Mouse (Mus musculus) MEL (cell line): ENCODE measurements at regions not wholly inside any gene's neighbourhood (a gene's known extent, or its start where the extent isn't known, plus 50 kb on each side); places are given as distances from the start of the nearest gene placed in this dataset.

Experiments
- DNase-seq: peaks from one replicate; pipeline ENCODE4 v3.0.0; 2011; ENCODE audit warnings: low read depth, low spot score
- H3K27ac ChIP-seq: 2 replicates; pipeline ENCODE4 v1.5.1; 2012; ENCODE audit warnings: low read depth, mild to moderate bottlenecking, control low read depth, low read length, moderate library complexity; ENCODE audit not compliant: control insufficient read depth
- H3K27me3 ChIP-seq, 2 experiments: fragments of 150-350 bp in 1 of 2; sonication (generic) in 1 of 2; 2 replicates each; pipeline ENCODE4 v1.6.1; 2012; ENCODE audit warnings: low read length in 2 of 2, mild to moderate bottlenecking in 2 of 2, improper control_type of control experiment in 1 of 2, moderate library complexity in 1 of 2; ENCODE audit not compliant: insufficient read depth in 2 of 2, control insufficient read depth in 1 of 2
- H3K36me3 ChIP-seq, 2 experiments: 2 replicates each; pipeline ENCODE4 v1.6.1; 2012 to 2014; ENCODE audit warnings: low read length in 2 of 2, improper control_type of control experiment in 1 of 2, inconsistent platforms in 1 of 2, mild to moderate bottlenecking in 1 of 2; ENCODE audit not compliant: insufficient read depth in 2 of 2, control insufficient read depth in 1 of 2
- H3K4me1 ChIP-seq, 2 experiments: fragments of 150-350 bp in 1 of 2; sonication (generic) in 1 of 2; 2 replicates each; pipeline ENCODE4 v1.6.1; 2012; ENCODE audit warnings: low read length in 2 of 2, improper control_type of control experiment in 1 of 2, mild to moderate bottlenecking in 1 of 2; ENCODE audit not compliant: insufficient read depth in 2 of 2, control insufficient read depth in 1 of 2
- H3K4me3 ChIP-seq, 2 experiments: fragments of 150-350 bp in 1 of 2; sonication (generic) in 1 of 2; 2 replicates each; pipeline ENCODE4 v1.5.1; 2012; ENCODE audit warnings: low read depth in 2 of 2, low read length in 2 of 2, mild to moderate bottlenecking in 2 of 2, moderate library complexity in 2 of 2, control low read depth in 1 of 2, improper control_type of control experiment in 1 of 2; ENCODE audit not compliant: control insufficient read depth in 1 of 2, insufficient read depth in 1 of 2
- H3K79me2 ChIP-seq: 2 replicates; pipeline ENCODE4 v1.6.1; 2012; ENCODE audit warnings: mild to moderate bottlenecking, low read length, moderate library complexity; ENCODE audit not compliant: control insufficient read depth, poor library complexity, insufficient read depth
- H3K9ac ChIP-seq: 2 replicates; pipeline ENCODE4 v1.6.1; 2012; ENCODE audit warnings: low read depth, mild to moderate bottlenecking, control low read depth, low read length, moderate library complexity; ENCODE audit not compliant: control insufficient read depth, poor library complexity, severe bottlenecking
- H3K9me3 ChIP-seq: fragments of 150-350 bp; sonication (generic); replicated peaks from 2 replicates; pipeline ENCODE4 v1.6.1; 2012; ENCODE audit warnings: mild to moderate bottlenecking, low read length, improper control_type of control experiment, moderate library complexity; ENCODE audit not compliant: insufficient read depth
- CHD2 ChIP-seq: IDR thresholded peaks from 2 replicates; pipeline ENCODE4 v1.6.1; 2011; ENCODE audit warnings: low read length, improper control_type of control experiment
- CTCF ChIP-seq, 3 experiments: IDR thresholded peaks in 2 of 3; conservative IDR thresholded peaks in 1 of 3; 2 replicates each; pipeline ENCODE4 v1.5.1; 2011 to 2012; ENCODE audit warnings: low read length in 3 of 3, low read depth in 2 of 3, mild to moderate bottlenecking in 2 of 3, improper control_type of control experiment in 1 of 3, inconsistent platforms in 1 of 3, mixed read lengths in 1 of 3, moderate library complexity in 1 of 3; ENCODE audit not compliant: control insufficient read depth in 1 of 3, insufficient read depth in 1 of 3, poor library complexity in 1 of 3, severe bottlenecking in 1 of 3
- EP300 ChIP-seq, 2 experiments: IDR thresholded peaks; 2 replicates each; pipeline ENCODE4 v1.6.1; 2011; ENCODE audit warnings: improper control_type of control experiment in 2 of 2, low read length in 2 of 2, low read depth in 1 of 2, mild to moderate bottlenecking in 1 of 2
- GABPA ChIP-seq: IDR thresholded peaks from 2 replicates; pipeline ENCODE4 v1.6.1; 2012; ENCODE audit warnings: low read depth, mild to moderate bottlenecking, inconsistent platforms, low read length, improper control_type of control experiment, moderate library complexity
- GATA1 ChIP-seq: IDR thresholded peaks from 2 replicates; pipeline ENCODE4 v1.6.1; 2011; ENCODE audit warnings: low read depth, low read length, improper control_type of control experiment
- JUND ChIP-seq: IDR thresholded peaks from 2 replicates; pipeline ENCODE4 v1.6.1; 2011; ENCODE audit warnings: low read depth, mild to moderate bottlenecking, improper control_type of control experiment, low read length
- KAT2A ChIP-seq: conservative IDR thresholded peaks from 2 replicates; pipeline ENCODE4 v1.6.1; 2012; ENCODE audit warnings: low read depth, low read length, improper control_type of control experiment, inconsistent platforms
- MAFK ChIP-seq: IDR thresholded peaks from 2 replicates; pipeline ENCODE4 v1.6.1; 2011; ENCODE audit warnings: low read depth, mild to moderate bottlenecking, low read length, improper control_type of control experiment, borderline replicate concordance
- MAX ChIP-seq: IDR thresholded peaks from 2 replicates; pipeline ENCODE4 v1.6.1; 2011; ENCODE audit warnings: low read length, improper control_type of control experiment
- MEF2A ChIP-seq: IDR thresholded peaks from 2 replicates; pipeline ENCODE4 v1.6.1; 2014; ENCODE audit warnings: low read depth, mild to moderate bottlenecking, inconsistent platforms, low read length, improper control_type of control experiment; ENCODE audit not compliant: poor library complexity, insufficient replicate concordance, severe bottlenecking; ENCODE audit errors: extremely low read depth
- MYB ChIP-seq: IDR thresholded peaks from 2 replicates; pipeline ENCODE4 v1.6.1; 2011; ENCODE audit warnings: mild to moderate bottlenecking, low read depth, low read length, improper control_type of control experiment
- MYC ChIP-seq: IDR thresholded peaks from 2 replicates; pipeline ENCODE4 v1.6.1; 2011; ENCODE audit warnings: low read depth, mild to moderate bottlenecking, low read length, improper control_type of control experiment, moderate library complexity
- NRF1 ChIP-seq: IDR thresholded peaks from 2 replicates; pipeline ENCODE4 v1.6.1; 2014; ENCODE audit warnings: low read depth, mild to moderate bottlenecking, inconsistent platforms, low read length, improper control_type of control experiment, moderate library complexity; ENCODE audit not compliant: poor library complexity, insufficient read depth, severe bottlenecking
- POLR2AphosphoS2 ChIP-seq: IDR thresholded peaks from 2 replicates; pipeline ENCODE4 v1.6.1; 2011; ENCODE audit warnings: low read length, improper control_type of control experiment
- RAD21 ChIP-seq: IDR thresholded peaks from 2 replicates; pipeline ENCODE4 v1.6.1; 2011; ENCODE audit warnings: mild to moderate bottlenecking, low read depth, low read length, improper control_type of control experiment
- RCOR1 ChIP-seq: IDR thresholded peaks from 2 replicates; pipeline ENCODE4 v1.6.1; 2012; ENCODE audit warnings: low read depth, mild to moderate bottlenecking, inconsistent platforms, low read length, improper control_type of control experiment
- SIN3A ChIP-seq: IDR thresholded peaks from 2 replicates; pipeline ENCODE4 v1.6.1; 2012; ENCODE audit warnings: low read length, improper control_type of control experiment, inconsistent platforms
- SMC3 ChIP-seq: IDR thresholded peaks from 2 replicates; pipeline ENCODE4 v1.6.1; 2011; ENCODE audit warnings: low read depth, low read length, improper control_type of control experiment
- TBP ChIP-seq: IDR thresholded peaks from 2 replicates; pipeline ENCODE4 v1.8.0; 2011; ENCODE audit warnings: low read depth, low read length, improper control_type of control experiment
- USF1 ChIP-seq: IDR thresholded peaks from 2 replicates; pipeline ENCODE4 v1.6.1; 2014; ENCODE audit warnings: low read depth, mild to moderate bottlenecking, inconsistent platforms, low read length, improper control_type of control experiment, moderate library complexity
- ZKSCAN1 ChIP-seq: IDR thresholded peaks from 2 replicates; pipeline ENCODE4 v1.6.1; 2012; ENCODE audit warnings: low read depth, mild to moderate bottlenecking, inconsistent platforms, low read length, improper control_type of control experiment, moderate library complexity
- ZNF384 ChIP-seq: IDR thresholded peaks from 2 replicates; pipeline ENCODE4 v1.6.1; 2012; ENCODE audit warnings: low read depth, mild to moderate bottlenecking, inconsistent platforms, low read length, improper control_type of control experiment

GRCm38 (mm10) chr9:115627551-115627950, 281.7 kb upstream of the Gadl1 start:
- no peak overlapping the region for H3K9ac ChIP-seq
- H3K79me2 ChIP-seq, result no peaks in the 10 kb centered on the region
- no peak for DNase-seq
- H3K4me1 ChIP-seq, result no peaks in the 10 kb centered on the region
- no peaks in the 10 kb centered on the region for H3K36me3 ChIP-seq
- H3K27me3 ChIP-seq, result no peaks in the 10 kb centered on the region
- H3K27ac ChIP-seq, result no peak overlapping the region
- no peaks in the 10 kb centered on the region for H3K9me3 ChIP-seq
- H3K4me3 ChIP-seq, result no peak overlapping the region
- no peak for TF ChIP-seq USF1
- TF ChIP-seq TBP, result no peak
- no peak for TF ChIP-seq SMC3
- no peak for TF ChIP-seq RAD21
- TF ChIP-seq NRF1, result no peak
- TF ChIP-seq ZKSCAN1, result no peak
- no peak for TF ChIP-seq MYC
- no peak for TF ChIP-seq JUND
- TF ChIP-seq CHD2, result no peak
- TF ChIP-seq MAX, result no peak
- no peak for TF ChIP-seq SIN3A
- TF ChIP-seq ZNF384, result no peak
- no peak for TF ChIP-seq MYB
- TF ChIP-seq POLR2AphosphoS2, result no peak
- TF ChIP-seq GATA1, result no peak

GRCm38 (mm10) chr9:115637114-115637513, 272.1 kb upstream of the Gadl1 start:
- Histone ChIP-seq H3K4me1 (no peaks in the 10 kb centered on the region), H3K4me3 (no peak overlapping the region), H3K79me2 (no peaks in the 10 kb centered on the region), H3K9me3 (no peaks in the 10 kb centered on the region), H3K36me3 (no peaks in the 10 kb centered on the region), H3K9ac (no peak overlapping the region), H3K27me3 (no peaks in the 10 kb centered on the region), H3K27ac (no peak overlapping the region)
- TF ChIP-seq GABPA, result no peak
- TF ChIP-seq RCOR1, result no peak
- TF ChIP-seq EP300 (IDR thresholded peaks at IDR 0.05; ENCODE audit: low read depth in 1 of 2, low read length in 2 of 2), result no peak
- TF ChIP-seq MEF2A, result no peak
- TF ChIP-seq KAT2A, result no peak
- TF ChIP-seq MAFK, result no peak
- TF ChIP-seq CTCF (IDR thresholded peaks at IDR 0.05 in 2 of 3, conservative IDR thresholded peaks at IDR 0.05 in 1 of 3; ENCODE audit: control insufficient read depth in 1 of 3, insufficient read depth in 1 of 3, low read depth in 2 of 3, low read length in 3 of 3, poor library complexity in 1 of 3, severe bottlenecking in 1 of 3), result no peak
- DNase-seq, result no peak
